Mouse (Mus musculus): ENCODE data around the gene Gm11077. TPM values are rescaled to one million over a fixed set of nuclear protein-coding genes. Genes with fewer than 3 reads are reported as not detected.

The Gm11077 gene
- not detected in 2 replicates for total RNA-seq (2021)
- long read RNA-seq, experiment 1: 0 reads
- long read RNA-seq, experiment 2: 0 reads

- DNase-seq: no peak
Observed at GRCm38 (mm10) chr6:140729272-140729671, at the start of gene Gm11077. TSS of gene Gm11077 (plus strand) at chr6:140729284.

GRCm38 (mm10) chr6:140680713-140681112 is 48.4 kb upstream of the Gm11077 start:
- no peak for DNase-seq

GRCm38 (mm10) chr6:140682829-140683228 is 46.3 kb upstream of the Gm11077 start:
- peak; percentile 14 for DNase-seq

- DNase-seq: no peak
Observed at GRCm38 (mm10) chr6:140684403-140684802, 44.7 kb upstream of the Gm11077 start.

GRCm38 (mm10) chr6:140689617-140690404 is 39.3 kb upstream of the Gm11077 start:
- no peak for DNase-seq

- DNase-seq: no peak
Observed at GRCm38 (mm10) chr6:140692160-140692559, 36.9 kb upstream of the Gm11077 start.

- no peak for DNase-seq
Observed at GRCm38 (mm10) chr6:140696192-140696879, 32.7 kb upstream of the Gm11077 start.

GRCm38 (mm10) chr6:140697994-140698393 is 31.1 kb upstream of the Gm11077 start:
- peak; percentile 45 for DNase-seq

- peak; percentile 12 for DNase-seq
Observed at GRCm38 (mm10) chr6:140698596-140698995, 30.5 kb upstream of the Gm11077 start.

- DNase-seq: no peak
Observed at GRCm38 (mm10) chr6:140701259-140701658, 27.8 kb upstream of the Gm11077 start.

GRCm38 (mm10) chr6:140705132-140705531 is 24.0 kb upstream of the Gm11077 start:
- DNase-seq: no peak

- no peak for DNase-seq
Observed at GRCm38 (mm10) chr6:140706056-140706455, 23.0 kb upstream of the Gm11077 start.

- DNase-seq: no peak
Observed at GRCm38 (mm10) chr6:140708059-140708458, 21.0 kb upstream of the Gm11077 start.

- DNase-seq: peak; percentile 19
Observed at GRCm38 (mm10) chr6:140709415-140710107, 19.5 kb upstream of the Gm11077 start.

GRCm38 (mm10) chr6:140712754-140713153 is 16.3 kb upstream of the Gm11077 start:
- peak; percentile 75 for DNase-seq

GRCm38 (mm10) chr6:140714905-140715365 is 14.1 kb upstream of the Gm11077 start:
- peak; percentile 85 for DNase-seq

- DNase-seq: no peak
Observed at GRCm38 (mm10) chr6:140722058-140722457, 7.0 kb upstream of the Gm11077 start.

- no peak for DNase-seq
Observed at GRCm38 (mm10) chr6:140730669-140731401, 1.8 kb downstream of the Gm11077 start.

GRCm38 (mm10) chr6:140731402-140731730 is 2.3 kb downstream of the Gm11077 start:
- DNase-seq: no peak

GRCm38 (mm10) chr6:140732971-140733640 is 4.0 kb downstream of the Gm11077 start:
- DNase-seq: no peak

- DNase-seq: peak; percentile 31
Observed at GRCm38 (mm10) chr6:140733641-140733986, 4.5 kb downstream of the Gm11077 start.

GRCm38 (mm10) chr6:140745586-140745985 is 16.5 kb downstream of the Gm11077 start:
- DNase-seq: no peak
